In the genomic region with DNA sequence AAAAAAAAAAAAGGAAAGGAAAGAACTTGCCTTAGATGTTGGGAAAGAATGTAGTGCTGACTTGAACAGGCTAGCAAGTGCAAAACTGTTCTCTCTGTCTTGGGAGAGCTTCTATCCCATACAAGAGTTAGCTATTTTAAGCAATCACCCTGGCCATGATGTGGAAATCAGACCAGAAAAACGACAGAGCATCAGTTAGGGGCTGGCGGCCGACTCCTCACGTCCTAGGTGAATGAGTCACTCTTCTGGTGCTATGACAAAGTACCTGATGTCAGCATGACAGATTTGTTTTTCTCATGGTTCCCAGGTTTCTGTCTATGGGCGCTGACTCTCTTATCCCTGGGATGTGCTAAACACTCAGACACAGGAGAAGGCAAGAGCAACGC, we compare ENCODE assay signal across 28 mouse cellular contexts. TPM values are rescaled to one million over a fixed set of nuclear protein-coding genes. Genes with fewer than 3 reads are reported as not detected.
DNase-seq lines count a peak whose midpoint lies in the region; ATAC-seq and TF ChIP-seq lines count a peak whose summit lies in the region.
"Had no signal": no experiment of that assay in that cellular context is flagged by ENCODE, and none has a peak within 500 bp of the region (broad histone marks: within the 10 kb centered on the region; RNA-seq: fewer than 3 reads in every experiment).

No protein-coding gene starts in this region.

- no peak for TF ChIP-seq POLR2A in small intestine, adult 2 months (IDR thresholded peaks at IDR 0.05; ENCODE audit: low read depth, low read length)

- H3K4me3 ChIP-seq in liver, postnatal 0 days (ENCODE audit: low read depth, low read length) = no peak overlapping the region
- no peak overlapping the region for H3K4me3 ChIP-seq in small intestine, adult 2 months (ENCODE audit: low read depth, low read length)
- H3K4me3 ChIP-seq in forebrain, embryonic 10.5 days = no peak overlapping the region
- H3K4me3 ChIP-seq: erythroblast, embryonic 14.5 days; heart, embryonic 15.5 days; layer of hippocampus, adult 2 months; myocyte; neural tube, embryonic 15.5 days had no signal

- no peaks in the 10 kb centered on the region for H3K36me3 ChIP-seq in liver, postnatal 0 days (replicated peaks; ENCODE audit: insufficient read depth, low read length)
- H3K36me3 ChIP-seq in small intestine, adult 2 months (ENCODE audit: control insufficient read depth, insufficient read depth, low read length) = no peaks in the 10 kb centered on the region
- no peaks in the 10 kb centered on the region for H3K36me3 ChIP-seq in forebrain, embryonic 10.5 days (replicated peaks)
- H3K36me3 ChIP-seq: heart, embryonic 15.5 days; neural tube, embryonic 15.5 days had no signal

- no peak for DNase-seq in liver, postnatal 0 days
- DNase-seq in liver = no peak
- peak; percentile 59 for DNase-seq in NIH3T3 (ENCODE audit: low read depth)
- DNase-seq in ovary, postnatal 10 days (ENCODE audit: low spot score) = no peak
- DNase-seq in forebrain, embryonic 10.5 days (ENCODE audit: extremely low spot score, low spot score) = no peak
- DNase-seq: adrenal gland, postnatal 25 days; cerebellum, adult 11 months; cerebellum, adult 9-11 months; gastrocnemius, postnatal 14 days; lung, adult 2 months had no signal

- H3K27me3 ChIP-seq in liver, postnatal 0 days (ENCODE audit: insufficient read depth, low read length) = no peaks in the 10 kb centered on the region
- no peaks in the 10 kb centered on the region for H3K27me3 ChIP-seq in small intestine, adult 2 months (ENCODE audit: control insufficient read depth, insufficient read depth, low read length)
- no peaks in the 10 kb centered on the region for H3K27me3 ChIP-seq in forebrain, embryonic 10.5 days (ENCODE audit: poor library complexity, severe bottlenecking)
- H3K27me3 ChIP-seq: heart, embryonic 15.5 days; neural tube, embryonic 15.5 days had no signal

- WGBS in liver, postnatal 0 days (ENCODE audit: insufficient replicate concordance) = 58% methylated on average over 6 of the region's 6 CpGs
- 65% methylated on average over 6 of the region's 6 CpGs for WGBS in small intestine, adult 2 months
- WGBS in forebrain, embryonic 10.5 days = 89% methylated on average over 6 of the region's 6 CpGs

- H3K9me3 ChIP-seq in liver, postnatal 0 days (ENCODE audit: low read length) = no peaks in the 10 kb centered on the region
- no peaks in the 10 kb centered on the region for H3K9me3 ChIP-seq in forebrain, embryonic 10.5 days
- H3K9me3 ChIP-seq: heart, embryonic 15.5 days; neural tube, embryonic 15.5 days had no signal

- no peak for TF ChIP-seq CTCF in liver, postnatal 0 days (IDR thresholded peaks at IDR 0.05; ENCODE audit: low read depth)
- no peak for TF ChIP-seq CTCF in small intestine, adult 2 months (IDR thresholded peaks at IDR 0.05; ENCODE audit: extremely low read depth, insufficient read length, insufficient replicate concordance, low read depth, low read length)

- ATAC-seq in liver, postnatal 0 days = 0 out of 2 replicates have a peak, but pooled peaks have one; percentile 3
- ATAC-seq in granulocyte monocyte progenitor cell, adult 5-6 weeks (replicated peaks; ENCODE audit: poor library complexity, severe bottlenecking) = peak; percentile 80
- ATAC-seq: forebrain, embryonic 14.5 days; inflammation-experienced regulatory T-cells, adult 6 months; midbrain, embryonic 16.5 days had no signal

- H3K9ac ChIP-seq in liver, postnatal 0 days (replicated peaks) = no peak overlapping the region
- H3K9ac ChIP-seq: heart, embryonic 15.5 days; hindbrain, embryonic 14.5 days; neural tube, embryonic 15.5 days had no signal

- TF ChIP-seq EP300 in liver, postnatal 0 days (IDR thresholded peaks at IDR 0.05; ENCODE audit: low read depth) = no peak

- peaks cover 5% of the 10 kb centered on the region; the same call in 1 of the 2 replicates for H3K4me1 ChIP-seq in liver, postnatal 0 days (ENCODE audit: insufficient read depth)
- peaks cover 4% of the 10 kb centered on the region; the same call in 1 of the 2 replicates for H3K4me1 ChIP-seq in small intestine, adult 2 months (ENCODE audit: control insufficient read depth, insufficient read depth, insufficient read length, low read length)
- peaks cover 10% of the 10 kb centered on the region for H3K4me1 ChIP-seq in forebrain, embryonic 10.5 days

- H3K27ac ChIP-seq in liver, postnatal 0 days (ENCODE audit: low read depth) = no peak overlapping the region
- peak overlapping the region; percentile 23; the same call in 1 of the 2 replicates for H3K27ac ChIP-seq in small intestine, adult 2 months (ENCODE audit: insufficient read depth, low read depth, low read length)
- no peak overlapping the region for H3K27ac ChIP-seq in forebrain, embryonic 10.5 days
- H3K27ac ChIP-seq: heart, embryonic 15.5 days; hindbrain, embryonic 14.5 days; layer of hippocampus, adult 2 months; neural tube, embryonic 15.5 days had no signal

- H3K4me2 ChIP-seq in liver, postnatal 0 days (ENCODE audit: low read depth, low read length) = peak overlapping the region; percentile 18; the same call in 1 of the 2 replicates
- H3K4me2 ChIP-seq: hindbrain, embryonic 14.5 days; neural tube, embryonic 15.5 days had no signal

RNA-seq across cellular contexts. Expression of a gene that starts 24.5 kb away (rescaled TPM):
- 1.9 and 2.2 TPM in 2 replicates for polyA plus RNA-seq in liver, postnatal 0 days (2015; fragmentation: Nextera tagmentation; extraction: Ambion mirVana)
- 28.8 and 29.1 TPM in 2 replicates for total RNA-seq in granulocyte monocyte progenitor cell, adult 5-6 weeks (2014; fragmentation: Nextera tagmentation)
- total RNA-seq in granulocyte monocyte progenitor cell, adult 5-6 weeks (2017) = 32.2 and 33.7 TPM in 2 replicates
- 1.0 and 3.0 TPM in 2 replicates for polyA plus RNA-seq in small intestine, adult 2 months (2012; rRNA removed)
- 3.2 and 3.5 TPM in 2 replicates for polyA plus RNA-seq in forebrain, embryonic 10.5 days (2016; fragmentation: Nextera tagmentation; extraction: Ambion mirVana)
- polyA plus RNA-seq: erythroblast, embryonic 14.5 days had no signal

RNA-seq across cellular contexts. Expression of a gene that starts 28.3 kb away (rescaled TPM):
- polyA plus RNA-seq in liver, postnatal 0 days (2015; fragmentation: Nextera tagmentation; extraction: Ambion mirVana) = not detected in 2 replicates
- not detected in 2 replicates for total RNA-seq in granulocyte monocyte progenitor cell, adult 5-6 weeks (2014; fragmentation: Nextera tagmentation)
- total RNA-seq in granulocyte monocyte progenitor cell, adult 5-6 weeks (2017) = not detected in 2 replicates
- not detected in 2 replicates for polyA plus RNA-seq in small intestine, adult 2 months (2012; rRNA removed)
- not detected in 2 replicates for polyA plus RNA-seq in forebrain, embryonic 10.5 days (2016; fragmentation: Nextera tagmentation; extraction: Ambion mirVana)
- total RNA-seq: adrenal gland, postnatal 25 days; gastrocnemius, postnatal 14 days; heart, adult 18-20 months; heart, postnatal 4 days; layer of hippocampus, adult 2 months; layer of hippocampus, postnatal 25 days had no signal
- polyA plus RNA-seq: embryonic facial prominence, embryonic 11.5 days; erythroblast, embryonic 14.5 days; forebrain, embryonic 14.5 days; frontal cortex, adult 2 months; heart, embryonic 15.5 days; hindbrain, embryonic 14.5 days; inflammation-experienced regulatory T-cells, adult 6 months; limb, embryonic 11.5 days; liver, embryonic 11.5 days; lung, adult 2 months; midbrain, embryonic 16.5 days; neural tube, embryonic 15.5 days had no signal
